Mouse (Mus musculus) olfactory bulb, adult 2 months (tissue): ENCODE data around the gene Hsd17b12.

Source experiments
- CTCF ChIP-seq: fragments of 200-500 bp; IDR thresholded peaks from 2 replicates; pipeline ENCODE4 v1.5.1; 2012; ENCODE audit warnings: low read depth, mild to moderate bottlenecking, low read length, moderate library complexity; ENCODE audit not compliant: insufficient read depth
- POLR2A ChIP-seq: fragments of 200-500 bp; IDR thresholded peaks from 2 replicates; pipeline ENCODE4 v1.6.1; 2012; ENCODE audit warnings: mild to moderate bottlenecking, low read depth, low read length, moderate library complexity; ENCODE audit not compliant: insufficient read depth

DNA sequence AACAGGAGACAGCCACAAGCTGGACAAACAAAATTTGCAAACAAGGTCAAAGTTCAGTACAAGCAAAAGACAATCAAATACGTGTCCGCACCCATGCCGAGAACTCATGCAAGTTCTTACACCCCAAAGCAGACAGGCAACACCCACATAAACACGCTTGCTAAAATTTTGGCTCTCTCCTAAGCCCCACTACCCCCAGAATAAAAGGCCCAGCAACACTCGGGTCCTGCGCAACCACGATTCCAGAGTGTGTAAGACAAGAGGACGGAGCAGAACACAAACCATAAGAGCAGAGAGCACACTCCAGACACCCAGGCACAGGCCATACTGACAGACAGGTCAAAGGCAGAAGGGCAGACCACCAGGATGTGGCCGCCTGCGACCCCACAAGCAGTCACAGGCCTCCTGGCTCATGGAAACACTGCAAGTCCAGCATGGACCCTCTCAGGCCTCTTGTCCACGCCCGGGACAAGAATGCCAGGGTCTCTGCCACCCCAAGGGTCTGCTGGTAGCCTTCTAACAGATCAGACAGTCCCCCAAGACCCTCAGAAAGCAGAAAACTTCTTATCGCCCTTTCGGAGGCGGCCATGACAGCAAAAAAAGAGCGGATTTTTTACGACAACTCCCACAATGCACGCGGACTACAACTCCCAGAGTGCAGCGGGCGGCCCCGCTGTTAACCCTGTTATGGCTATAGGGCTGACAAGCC lies 20.7 kb upstream of the Hsd17b12 start:
- TF ChIP-seq CTCF (no peak), POLR2A (0 out of 2 replicates have a peak, but pooled peaks have one; percentile 25)
